Mouse (Mus musculus) brain, embryonic 14.5 days (tissue): ENCODE results near the gene Tacr2.

Experiments
- CTCF ChIP-seq: fragments of 200-500 bp; IDR thresholded peaks from 2 replicates; pipeline ENCODE4 v1.5.1; 2012; ENCODE audit warnings: inconsistent platforms, mild to moderate bottlenecking, moderate library complexity, borderline replicate concordance; ENCODE audit not compliant: insufficient read depth, insufficient read length; ENCODE audit errors: extremely low read depth
- POLR2A ChIP-seq: fragments of 200-500 bp; IDR thresholded peaks from 2 replicates; pipeline ENCODE4 v1.6.1; 2012; ENCODE audit warnings: mild to moderate bottlenecking, inconsistent platforms, borderline replicate concordance; ENCODE audit not compliant: poor library complexity, insufficient read depth, insufficient read length, severe bottlenecking; ENCODE audit errors: extremely low read depth

- no peak for TF ChIP-seq CTCF
- TF ChIP-seq POLR2A = no peak
These were observed 17.0 kb downstream of the Tacr2 start for GRCm38 (mm10) chr10:62269278-62269677.
